Mouse (Mus musculus) midbrain, embryonic 12.5 days (tissue): ENCODE measurements around the gene Nfatc2. TPM values are rescaled to one million over a fixed set of nuclear protein-coding genes. Genes with fewer than 3 reads are reported as not detected.

Experiments
- ATAC-seq: fragments of 200-750 bp; cut with Nextera tagmentation; 2 replicates; pipeline ENCODE4 v1.8.0; 2017; ENCODE audit warnings: low read depth, moderate TSS enrichment, moderate library complexity; ENCODE audit not compliant: low FRiP score
- H3K27ac ChIP-seq: fragments of 300-500 bp; sonication (generic); replicated peaks from 2 replicates; pipeline ENCODE4 v1.5.1; 2016; ENCODE audit warnings: mild to moderate bottlenecking
- H3K27me3 ChIP-seq: fragments of 300-500 bp; sonication (generic); 2 replicates; pipeline ENCODE4 v1.6.1; 2016; ENCODE audit warnings: mild to moderate bottlenecking
- H3K36me3 ChIP-seq: fragments of 300-500 bp; sonication (generic); 2 replicates; pipeline ENCODE4 v1.6.1; 2016
- H3K4me1 ChIP-seq: fragments of 300-500 bp; sonication (generic); 2 replicates; pipeline ENCODE4 v1.6.1; 2016
- H3K4me2 ChIP-seq: fragments of 300-500 bp; sonication (generic); replicated peaks from 2 replicates; pipeline ENCODE4 v1.6.1; 2016; ENCODE audit warnings: mild to moderate bottlenecking, moderate library complexity
- H3K4me3 ChIP-seq: fragments of 300-500 bp; sonication (generic); 2 replicates; pipeline ENCODE4 v1.5.1; 2016; ENCODE audit warnings: mild to moderate bottlenecking
- H3K9ac ChIP-seq: fragments of 300-500 bp; sonication (generic); replicated peaks from 2 replicates; pipeline ENCODE4 v1.6.1; 2016; ENCODE audit warnings: mild to moderate bottlenecking, moderate library complexity
- H3K9me3 ChIP-seq: fragments of 300-500 bp; sonication (generic); 2 replicates; pipeline ENCODE4 v1.6.1; 2016; ENCODE audit warnings: mild to moderate bottlenecking
- WGBS: fragments of 180-500 bp; shearing (Covaris S2); methylation state at CpG from one replicate; pipeline ENCODE4 v1.1.7; 2016; 5-methylcytosine and 5-hydroxymethylcytosine counted together
- polyA plus RNA-seq: library from polyadenylated mRNA; unstranded; fragments of >200 nt; fragmentation: Nextera tagmentation; extraction: Ambion mirVana; gene quantifications from 2 replicates; pipeline ENCODE4 v1.2.1, GENCODE M21; 2016

Nfatc2 gene
- polyA plus RNA-seq, 1 experiment from 2014 or later: 1.5 TPM

DNA sequence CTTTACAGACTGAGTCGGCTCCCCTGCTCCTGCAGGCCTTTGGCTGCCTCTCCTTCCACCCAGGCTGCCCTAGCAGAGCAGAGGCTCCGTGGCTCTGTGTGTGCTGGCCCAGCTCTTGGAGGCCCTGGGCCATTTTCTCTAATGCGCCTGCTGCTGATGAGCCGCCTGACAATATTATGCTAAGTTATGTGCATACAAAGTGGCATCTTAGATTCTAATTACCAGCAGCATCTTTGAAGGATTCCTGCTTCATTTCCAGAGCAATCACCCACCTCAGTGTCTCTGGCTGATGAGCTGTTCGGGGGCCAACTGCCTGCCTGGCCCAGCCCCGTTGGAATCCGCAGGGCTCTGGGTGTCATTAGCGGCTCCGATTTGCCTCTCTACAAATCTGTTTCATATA, 24.9 kb upstream of the Nfatc2 start:
- Histone ChIP-seq H3K27ac (peak overlapping the region; percentile 78), H3K36me3 (no peaks in the 10 kb centered on the region), H3K9me3 (no peaks in the 10 kb centered on the region), H3K4me3 (no peak overlapping the region), H3K9ac (peak overlapping the region; percentile 31; the same call in 1 of the 2 replicates), H3K27me3 (no peaks in the 10 kb centered on the region), H3K4me1 (peaks cover 17% of the 10 kb centered on the region), H3K4me2 (no peak overlapping the region)
- ATAC-seq: peak; percentile 70; the same call in 1 of the 2 replicates
- 43% methylated on average over 9 of the region's 9 CpGs for WGBS

DNA sequence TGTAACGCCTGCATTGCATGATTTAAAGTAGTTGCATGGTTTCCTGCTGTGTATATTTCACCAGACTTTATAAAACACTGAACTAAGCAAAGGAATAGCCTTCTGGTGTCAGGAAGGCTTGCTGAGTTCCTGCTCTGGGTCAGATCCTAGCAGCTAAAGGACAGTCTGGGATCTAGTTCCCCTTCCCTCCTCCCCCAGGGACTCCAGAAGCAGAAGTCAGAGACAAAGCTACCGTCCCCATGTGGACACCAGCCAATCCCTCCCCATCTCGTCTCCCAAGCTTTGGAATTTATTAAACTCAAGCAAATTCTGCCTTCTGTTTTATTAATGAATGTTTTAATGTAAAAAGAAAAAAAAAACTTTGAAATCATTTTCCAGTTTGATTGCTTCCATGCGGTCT, 23.6 kb upstream of the Nfatc2 start:
- no peaks in the 10 kb centered on the region for H3K27me3 ChIP-seq
- H3K9me3 ChIP-seq: no peaks in the 10 kb centered on the region
- H3K9ac ChIP-seq: no peak overlapping the region
- H3K4me3 ChIP-seq: no peak overlapping the region
- no peak overlapping the region for H3K27ac ChIP-seq
- WGBS: 79% methylated on average over 4 of the region's 4 CpGs
- no peak for ATAC-seq
- peaks cover 17% of the 10 kb centered on the region for H3K4me1 ChIP-seq
- H3K36me3 ChIP-seq: no peaks in the 10 kb centered on the region
- H3K4me2 ChIP-seq: no peak overlapping the region

- Histone ChIP-seq H3K9me3 (no peaks in the 10 kb centered on the region), H3K27me3 (no peaks in the 10 kb centered on the region), H3K4me2 (no peak overlapping the region), H3K36me3 (no peaks in the 10 kb centered on the region), H3K4me1 (peaks cover 4% of the 10 kb centered on the region), H3K27ac (no peak overlapping the region), H3K4me3 (no peak overlapping the region), H3K9ac (no peak overlapping the region)
- 84% methylated on average over 11 of the region's 11 CpGs for WGBS
- ATAC-seq: no peak
Observed at GRCm38 (mm10) chr2:168621111-168621802, 19.8 kb upstream of the Nfatc2 start.

GRCm38 (mm10) chr2:168618205-168618717, 16.8 kb upstream of the Nfatc2 start:
- ATAC-seq: no peak
- H3K4me3 ChIP-seq: no peak overlapping the region
- no peaks in the 10 kb centered on the region for H3K27me3 ChIP-seq
- peaks cover 6% of the 10 kb centered on the region; the same call in 1 of the 2 replicates for H3K4me1 ChIP-seq
- no peak overlapping the region for H3K27ac ChIP-seq
- WGBS: 82% methylated on average over 15 of the region's 15 CpGs
- no peak overlapping the region for H3K9ac ChIP-seq
- H3K9me3 ChIP-seq: no peaks in the 10 kb centered on the region
- no peak overlapping the region for H3K4me2 ChIP-seq
- H3K36me3 ChIP-seq: no peaks in the 10 kb centered on the region

- H3K4me3 ChIP-seq: no peak overlapping the region
- no peak overlapping the region for H3K4me2 ChIP-seq
- no peaks in the 10 kb centered on the region for H3K9me3 ChIP-seq
- ATAC-seq: no peak
- 90% methylated on average over 3 of the region's 3 CpGs for WGBS
- no peaks in the 10 kb centered on the region for H3K36me3 ChIP-seq
- H3K4me1 ChIP-seq: peaks cover 14% of the 10 kb centered on the region; the same call in 1 of the 2 replicates
- H3K27me3 ChIP-seq: no peaks in the 10 kb centered on the region
- no peak overlapping the region for H3K9ac ChIP-seq
- no peak overlapping the region for H3K27ac ChIP-seq
Observed at GRCm38 (mm10) chr2:168615160-168615559, 13.7 kb upstream of the Nfatc2 start.

DNA sequence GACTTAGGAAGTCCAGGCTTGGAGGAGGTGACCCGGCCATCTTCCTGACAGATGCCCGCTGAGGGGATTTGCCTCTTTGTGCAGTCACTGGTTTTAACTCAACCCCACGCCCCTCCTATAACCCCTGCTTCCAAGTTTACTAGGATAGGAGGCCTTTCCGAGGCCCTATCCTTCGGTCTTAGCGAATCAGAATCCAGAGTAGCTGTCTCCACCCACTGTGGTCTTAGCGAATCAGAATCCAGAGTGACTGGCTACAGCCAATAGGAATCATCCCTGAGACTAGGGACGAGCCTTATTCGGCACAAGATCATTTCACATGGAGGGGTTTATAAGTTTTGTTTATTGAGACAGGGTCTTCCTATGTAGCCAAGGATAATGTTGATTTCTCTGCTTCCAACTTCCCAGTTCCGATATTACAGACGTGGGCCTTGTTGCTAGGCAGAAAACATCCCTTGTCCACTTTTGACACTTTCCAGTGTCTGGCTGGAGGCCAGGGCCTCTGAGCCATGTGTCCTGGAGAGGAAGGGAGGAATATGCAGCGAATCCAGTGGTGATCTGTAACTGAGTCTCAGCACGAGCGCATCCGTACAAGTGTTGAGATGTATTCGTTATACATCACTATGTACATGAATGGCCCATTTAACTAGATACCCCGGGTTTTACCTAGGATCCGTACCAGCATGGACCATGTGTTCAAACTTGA, 12.9 kb upstream of the Nfatc2 start:
- Histone ChIP-seq H3K9ac (no peak overlapping the region), H3K27ac (no peak overlapping the region), H3K4me2 (no peak overlapping the region), H3K27me3 (no peaks in the 10 kb centered on the region), H3K36me3 (no peaks in the 10 kb centered on the region), H3K9me3 (no peaks in the 10 kb centered on the region), H3K4me3 (no peak overlapping the region), H3K4me1 (peaks cover 14% of the 10 kb centered on the region; the same call in 1 of the 2 replicates)
- no peak for ATAC-seq
- WGBS: 70% methylated on average over 18 of the region's 18 CpGs

DNA sequence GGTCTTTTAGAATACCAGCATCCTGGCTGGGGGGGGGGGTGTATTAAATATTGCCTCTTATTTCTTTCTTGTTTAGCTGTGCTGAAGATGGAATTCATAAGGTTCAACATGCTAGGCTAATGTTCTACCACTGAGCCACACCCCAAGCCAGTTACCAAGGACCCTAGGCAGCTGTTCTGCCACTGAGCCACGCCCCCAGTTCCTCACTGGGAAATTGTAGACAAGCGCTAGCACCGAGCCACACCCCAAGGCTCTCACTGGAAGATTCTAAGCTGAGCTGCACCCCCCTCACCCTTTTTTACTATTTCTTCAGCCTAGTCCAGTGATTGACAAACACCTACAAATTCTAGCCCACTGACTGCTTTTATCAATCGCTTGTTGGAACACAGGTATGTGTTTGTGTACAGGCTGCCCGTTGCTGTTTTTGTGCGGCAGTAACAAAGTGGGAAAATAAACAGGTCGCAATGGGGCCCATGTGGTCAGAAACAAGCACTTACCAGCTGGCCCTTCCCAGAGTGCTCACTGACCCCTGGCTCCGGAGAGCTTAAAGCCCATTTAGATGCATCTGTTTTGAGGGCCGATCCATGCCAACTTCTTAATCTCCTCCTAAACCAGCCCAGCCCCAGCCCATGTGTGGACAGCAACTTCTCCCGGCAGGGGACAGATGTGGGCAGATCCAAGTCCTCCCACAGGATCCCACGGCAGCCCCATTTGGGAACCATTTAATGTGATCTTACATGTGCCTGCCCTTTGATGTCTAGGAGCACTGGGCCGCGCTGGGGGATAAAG, 11.8 kb upstream of the Nfatc2 start:
- Histone ChIP-seq H3K9me3 (no peaks in the 10 kb centered on the region), H3K9ac (no peak overlapping the region), H3K4me2 (no peak overlapping the region), H3K27me3 (no peaks in the 10 kb centered on the region), H3K36me3 (no peaks in the 10 kb centered on the region), H3K27ac (no peak overlapping the region), H3K4me3 (no peak overlapping the region), H3K4me1 (peaks cover 14% of the 10 kb centered on the region; the same call in 1 of the 2 replicates)
- no peak for ATAC-seq
- WGBS: 38% methylated on average over 13 of the region's 13 CpGs

GRCm38 (mm10) chr2:168610941-168611340, 9.5 kb upstream of the Nfatc2 start:
- ATAC-seq: no peak
- Histone ChIP-seq H3K27me3 (peaks cover 5% of the 10 kb centered on the region; the same call in 1 of the 2 replicates), H3K9ac (no peak overlapping the region), H3K36me3 (no peaks in the 10 kb centered on the region), H3K4me2 (no peak overlapping the region), H3K9me3 (no peaks in the 10 kb centered on the region), H3K4me3 (no peak overlapping the region), H3K4me1 (peaks cover 14% of the 10 kb centered on the region; the same call in 1 of the 2 replicates), H3K27ac (no peak overlapping the region)
- 93% methylated on average over 3 of the region's 3 CpGs for WGBS

DNA sequence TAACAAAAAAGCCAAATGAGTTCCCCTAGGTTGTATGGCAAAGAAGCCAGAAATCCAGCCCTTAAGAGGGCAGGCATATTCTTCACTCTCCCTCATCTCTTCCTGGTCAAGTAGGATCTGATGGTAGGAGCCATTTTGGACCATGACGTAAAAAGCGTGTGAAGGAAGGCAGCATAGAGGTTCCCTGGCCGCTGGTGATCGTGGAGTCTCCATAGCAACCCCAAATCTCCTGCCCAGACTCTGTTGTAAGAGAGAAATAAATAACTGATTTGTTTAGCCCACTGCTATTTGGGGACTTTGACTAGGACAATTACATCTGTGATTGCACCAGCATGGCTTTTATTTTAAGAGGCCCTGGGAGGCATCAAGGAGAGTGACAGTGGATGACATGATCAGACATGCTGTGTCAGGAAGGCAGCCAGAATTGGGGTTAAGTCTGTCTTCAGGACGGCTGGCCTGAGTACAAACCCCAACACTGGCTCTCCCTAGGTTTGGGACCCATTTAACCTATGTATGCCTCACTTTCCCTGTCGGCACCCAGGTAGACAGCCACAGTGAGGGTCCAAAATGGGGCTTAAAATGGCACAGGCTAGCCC, 8.3 kb upstream of the Nfatc2 start:
- no peak overlapping the region for H3K9ac ChIP-seq
- H3K4me1 ChIP-seq: peaks cover 14% of the 10 kb centered on the region; the same call in 1 of the 2 replicates
- H3K4me2 ChIP-seq: no peak overlapping the region
- no peak overlapping the region for H3K27ac ChIP-seq
- no peaks in the 10 kb centered on the region for H3K9me3 ChIP-seq
- peaks cover 13% of the 10 kb centered on the region; the same call in 1 of the 2 replicates for H3K27me3 ChIP-seq
- no peak overlapping the region for H3K4me3 ChIP-seq
- 56% methylated on average over 6 of the region's 6 CpGs for WGBS
- no peak for ATAC-seq
- H3K36me3 ChIP-seq: no peaks in the 10 kb centered on the region

GRCm38 (mm10) chr2:168608125-168608564, 6.7 kb upstream of the Nfatc2 start:
- ATAC-seq: no peak
- no peak overlapping the region for H3K27ac ChIP-seq

DNA sequence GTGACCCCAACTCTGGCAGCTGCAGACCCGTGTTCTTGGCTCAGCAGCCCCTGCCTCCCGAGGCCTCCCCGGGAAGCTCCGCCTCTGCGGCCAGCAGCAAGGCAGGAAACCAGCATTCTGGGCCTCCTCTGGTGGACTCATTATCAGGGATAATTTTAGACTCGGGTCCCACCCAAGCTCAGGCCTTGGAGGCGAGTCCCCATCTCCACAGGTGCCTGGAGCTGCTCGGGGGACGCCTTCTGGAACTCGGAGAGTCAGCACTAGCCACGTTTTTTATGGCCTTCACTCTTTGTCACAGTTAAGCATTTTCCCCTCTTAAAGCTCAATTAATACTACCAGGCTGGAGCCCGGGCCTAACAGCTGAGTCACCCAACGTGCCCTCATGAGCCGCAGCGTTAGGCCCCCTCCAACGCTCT, 3.2 kb upstream of the Nfatc2 start:
- WGBS: 55% methylated on average over 16 of the region's 16 CpGs
- H3K4me2 ChIP-seq: no peak overlapping the region
- H3K27ac ChIP-seq: no peak overlapping the region
- no peak overlapping the region for H3K4me3 ChIP-seq
- no peak overlapping the region for H3K9ac ChIP-seq
- no peaks in the 10 kb centered on the region for H3K36me3 ChIP-seq
- peaks cover 60% of the 10 kb centered on the region for H3K27me3 ChIP-seq
- no peak for ATAC-seq
- H3K9me3 ChIP-seq: no peaks in the 10 kb centered on the region
- H3K4me1 ChIP-seq: peaks cover 20% of the 10 kb centered on the region

More at GRCm38 (mm10) chr2:168608125-168608564, 6.7 kb upstream of the Nfatc2 start:
- Histone ChIP-seq H3K9me3 (no peaks in the 10 kb centered on the region), H3K36me3 (no peaks in the 10 kb centered on the region), H3K4me1 (peaks cover 6% of the 10 kb centered on the region; the same call in 1 of the 2 replicates), H3K4me3 (no peak overlapping the region), H3K4me2 (no peak overlapping the region), H3K9ac (no peak overlapping the region), H3K27me3 (peaks cover 26% of the 10 kb centered on the region)
- 69% methylated on average over 9 of the region's 9 CpGs for WGBS
